Mouse (Mus musculus) myocyte (in vitro differentiated cells): ENCODE data around the gene Brdt. TPM values are rescaled to one million over a fixed set of nuclear protein-coding genes. Genes with fewer than 3 reads are reported as not detected.
A peak's percentile ranks its signal among the peaks of the same experiment; 100 is the strongest.

Experiments used
- H3K27me3 ChIP-seq: one replicate; pipeline ENCODE4 v1.6.1; 2011; ENCODE audit not compliant: control insufficient read depth, insufficient read depth, insufficient read length
- H3K36me3 ChIP-seq: one replicate; pipeline ENCODE4 v1.6.1; 2011; ENCODE audit not compliant: control insufficient read depth, insufficient read depth
- H3K4me2 ChIP-seq: one replicate; pipeline ENCODE4 v1.6.1; 2011; ENCODE audit warnings: low read depth, control low read depth
- H3K4me3 ChIP-seq: one replicate; pipeline ENCODE4 v1.5.1; 2011; ENCODE audit warnings: mild to moderate bottlenecking, control low read depth, moderate library complexity
- H3K79me2 ChIP-seq: one replicate; pipeline ENCODE4 v1.6.1; 2011; ENCODE audit not compliant: control insufficient read depth, insufficient read depth
- H3ac ChIP-seq: one replicate; pipeline ENCODE4 v1.6.1; 2011; ENCODE audit not compliant: control insufficient read depth, insufficient read length
- CEBPB ChIP-seq: IDR thresholded peaks from 2 replicates; pipeline ENCODE4 v1.6.1; 2011; ENCODE audit warnings: mild to moderate bottlenecking, moderate library complexity; ENCODE audit not compliant: poor library complexity, insufficient read depth, severe bottlenecking
- E2F4 ChIP-seq: IDR thresholded peaks from one replicate; pipeline ENCODE4 v1.6.1; 2011; ENCODE audit warnings: mild to moderate bottlenecking, control low read depth, moderate library complexity; ENCODE audit not compliant: insufficient read depth
- MAX ChIP-seq: IDR thresholded peaks from one replicate; pipeline ENCODE4 v1.6.1; 2011; ENCODE audit warnings: low read depth, mild to moderate bottlenecking, control low read depth
- MYOD1 ChIP-seq, 3 experiments: IDR thresholded peaks; one replicate each; pipeline ENCODE4 v1.6.1; 2011; ENCODE audit warnings: control low read depth in 2 of 3, low read depth in 2 of 3, mild to moderate bottlenecking in 2 of 3, moderate library complexity in 1 of 3; ENCODE audit not compliant: insufficient read length in 2 of 3, control insufficient read depth in 1 of 3
- MYOG ChIP-seq, 3 experiments: IDR thresholded peaks; one replicate each; pipeline ENCODE4 v1.6.1; 2011; ENCODE audit warnings: control low read depth in 2 of 3, low read depth in 2 of 3, mild to moderate bottlenecking in 2 of 3; ENCODE audit not compliant: insufficient read length in 2 of 3, control insufficient read depth in 1 of 3, insufficient read depth in 1 of 3
- POLR2A ChIP-seq: IDR thresholded peaks from one replicate; pipeline ENCODE4 v1.6.1; 2011; ENCODE audit warnings: low read depth, mild to moderate bottlenecking, control low read depth, moderate library complexity; ENCODE audit not compliant: insufficient read length
- POLR2AphosphoS2 ChIP-seq: IDR thresholded peaks from one replicate; pipeline ENCODE4 v1.6.1; 2011; ENCODE audit warnings: low read depth, control low read depth; ENCODE audit not compliant: insufficient read length
- REST ChIP-seq: IDR thresholded peaks from one replicate; pipeline ENCODE4 v1.6.1; 2011; ENCODE audit warnings: mild to moderate bottlenecking, control low read depth, moderate library complexity; ENCODE audit not compliant: insufficient read depth, insufficient read length
- SRF ChIP-seq: IDR thresholded peaks from one replicate; pipeline ENCODE4 v1.6.1; 2011; ENCODE audit warnings: low read depth; ENCODE audit not compliant: control insufficient read depth, insufficient read length
- TCF12 ChIP-seq: IDR thresholded peaks from one replicate; pipeline ENCODE4 v1.6.1; 2011; ENCODE audit warnings: mild to moderate bottlenecking, control low read depth; ENCODE audit not compliant: poor library complexity, insufficient read depth, severe bottlenecking
- TCF3 ChIP-seq: IDR thresholded peaks from one replicate; pipeline ENCODE4 v1.6.1; 2011; ENCODE audit warnings: low read depth, control low read depth; ENCODE audit not compliant: insufficient read length
- USF1 ChIP-seq: IDR thresholded peaks from one replicate; pipeline ENCODE4 v1.6.1; 2011; ENCODE audit warnings: low read depth, mild to moderate bottlenecking, control low read depth, moderate library complexity
- polyA plus RNA-seq: library from polyadenylated mRNA; unstranded; fragments of >200 nt; fragmentation: generic; extraction: Trizol; gene quantifications from one replicate; pipeline ENCODE4 v1.2.1, GENCODE M21; 2012; ENCODE audit warnings: missing spikeins

Gene Brdt
- polyA plus RNA-seq, 1 experiment, result 0.95 TPM

GRCm38 (mm10) chr5:107387788-107388187, 56.8 kb downstream of the Brdt start:
- Histone ChIP-seq H3K4me2 (no peak overlapping the region), H3K27me3 (no peaks in the 10 kb centered on the region), H3K79me2 (no peaks in the 10 kb centered on the region), H3K4me3 (no peak overlapping the region), H3K36me3 (no peaks in the 10 kb centered on the region), H3ac (no peak overlapping the region)
- peak in 2 of 3 experiments; percentile 5 to 12 for TF ChIP-seq MYOD1 (IDR thresholded peaks at IDR 0.05; ENCODE audit: control insufficient read depth in 1 of 3, insufficient read length in 2 of 3, low read depth in 2 of 3)
- peak; percentile 38 for TF ChIP-seq REST
- no peak for TF ChIP-seq SRF
- TF ChIP-seq MAX, result no peak
- TF ChIP-seq POLR2A, result no peak
- no peak for TF ChIP-seq TCF3
- TF ChIP-seq MYOG (IDR thresholded peaks at IDR 0.05; ENCODE audit: control insufficient read depth in 1 of 3, insufficient read depth in 1 of 3, insufficient read length in 2 of 3, low read depth in 2 of 3), result peak in 1 of 3 experiments; percentile 13
- no peak for TF ChIP-seq USF1
- TF ChIP-seq E2F4, result no peak
- TF ChIP-seq CEBPB, result 0 out of 2 replicates have a peak, but pooled peaks have one; percentile 59
- TF ChIP-seq TCF12, result no peak
- no peak for TF ChIP-seq POLR2AphosphoS2

DNA sequence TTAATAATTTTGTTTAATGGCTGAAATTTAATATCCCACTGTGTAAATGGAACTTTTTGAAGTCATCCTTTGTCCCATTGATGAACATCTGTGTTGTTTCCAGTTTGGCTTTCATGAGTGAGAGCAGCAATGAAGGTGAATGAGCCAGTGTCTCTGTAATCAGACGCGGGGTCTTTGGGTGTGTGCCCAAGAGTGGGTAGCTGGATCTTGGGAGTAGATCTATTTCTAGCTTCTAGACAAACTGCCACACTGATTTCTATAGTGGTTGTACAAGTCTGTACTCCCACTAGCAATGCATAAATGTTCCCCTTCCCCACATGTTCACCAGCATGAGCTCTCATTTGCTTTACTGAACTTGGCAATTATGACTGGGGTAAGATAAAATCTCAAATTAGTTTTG, 58.4 kb downstream of the Brdt start:
- Histone ChIP-seq H3ac (no peak overlapping the region), H3K4me2 (no peak overlapping the region)
- TF ChIP-seq USF1 (no peak), CEBPB (no peak), E2F4 (no peak), SRF (no peak), MAX (no peak), MYOD1 (IDR thresholded peaks at IDR 0.05; ENCODE audit: control insufficient read depth in 1 of 3, insufficient read length in 2 of 3, low read depth in 2 of 3) (no peak), POLR2A (no peak), POLR2AphosphoS2 (no peak), REST (no peak), TCF3 (no peak), MYOG (IDR thresholded peaks at IDR 0.05; ENCODE audit: control insufficient read depth in 1 of 3, insufficient read depth in 1 of 3, insufficient read length in 2 of 3, low read depth in 2 of 3) (no peak)

GRCm38 (mm10) chr5:107394437-107394836, 63.5 kb downstream of the Brdt start:
- TF ChIP-seq POLR2AphosphoS2 (no peak), MAX (no peak), E2F4 (no peak), USF1 (no peak), REST (no peak), TCF12 (no peak), MYOG (IDR thresholded peaks at IDR 0.05; ENCODE audit: control insufficient read depth in 1 of 3, insufficient read depth in 1 of 3, insufficient read length in 2 of 3, low read depth in 2 of 3) (peak in 2 of 3 experiments; percentile 15 to 62), CEBPB (no peak), MYOD1 (IDR thresholded peaks at IDR 0.05; ENCODE audit: control insufficient read depth in 1 of 3, insufficient read length in 2 of 3, low read depth in 2 of 3) (peak in 2 of 3 experiments; percentile 55 to 66), POLR2A (no peak), TCF3 (peak; percentile 7), SRF (no peak)
- Histone ChIP-seq H3K36me3 (no peaks in the 10 kb centered on the region), H3K4me2 (no peak overlapping the region), H3K4me3 (no peak overlapping the region), H3K27me3 (peaks cover 5% of the 10 kb centered on the region), H3ac (no peak overlapping the region), H3K79me2 (no peaks in the 10 kb centered on the region)

More for the DNA sequence above, 58.4 kb downstream of the Brdt start:
- no peak overlapping the region for H3K4me3 ChIP-seq
- H3K36me3 ChIP-seq, result no peaks in the 10 kb centered on the region
- H3K27me3 ChIP-seq, result peaks cover 3% of the 10 kb centered on the region
- no peaks in the 10 kb centered on the region for H3K79me2 ChIP-seq

- H3ac ChIP-seq, result no peak within 1 kb of the TSS
- no peaks in the 10 kb centered on the region for H3K36me3 ChIP-seq
- H3K4me3 ChIP-seq, result no peak within 1 kb of the TSS
- H3K4me2 ChIP-seq, result no peak within 1 kb of the TSS
- TF ChIP-seq TCF3, result no peak
- no peak for TF ChIP-seq POLR2AphosphoS2
- TF ChIP-seq SRF, result no peak
- TF ChIP-seq MAX, result no peak
- TF ChIP-seq CEBPB, result no peak
- no peak for TF ChIP-seq POLR2A
- no peak for TF ChIP-seq REST
- peaks cover 37% of the 10 kb centered on the region for H3K27me3 ChIP-seq
- no peaks in the 10 kb centered on the region for H3K79me2 ChIP-seq
Observed at GRCm38 (mm10) chr5:107402436-107402835, 71.5 kb downstream of the Brdt start, which contains the start of gene Ephx4. Gene Ephx4 (plus strand): TSS chr5:107402736.
